Mouse (Mus musculus): Measurements from ENCODE around the gene Jph4. TPM values are rescaled to one million over a fixed set of nuclear protein-coding genes. Genes with fewer than 3 reads are reported as not detected.

Gene Jph4
- polyA plus RNA-seq, 1 experiment from 2014 or later = 0.56 TPM

DNA sequence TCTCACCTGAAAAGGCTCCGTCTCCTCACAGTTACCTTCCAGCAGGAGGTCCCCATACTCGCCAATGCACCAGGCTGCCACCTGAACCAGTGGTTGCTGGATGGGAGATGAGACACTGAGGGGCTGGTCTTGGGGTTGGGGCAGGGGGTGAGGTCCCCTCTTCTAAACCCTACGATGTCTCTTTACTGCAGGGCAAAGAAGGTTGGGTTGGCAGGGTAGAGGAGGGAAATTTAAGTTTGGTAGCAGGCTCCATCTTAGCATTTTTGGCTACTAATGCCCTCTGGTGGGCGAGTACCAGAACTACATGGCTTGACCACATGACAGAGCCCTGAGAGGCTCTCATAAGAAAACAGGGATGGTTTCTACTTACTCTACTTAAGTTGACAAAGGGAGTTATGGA is 15.1 kb downstream of the Jph4 start:
- Histone ChIP-seq H3K9me3 (no peaks in the 10 kb centered on the region), H3K27me3 (ENCODE audit: poor library complexity, severe bottlenecking) (0 out of 2 replicates have a peak, but pooled peaks cover 3% of the 10 kb centered on the region), H3K36me3 (replicated peaks) (peaks cover 34% of the 10 kb centered on the region), H3K27ac (no peak overlapping the region), H3K4me1 (peaks cover 33% of the 10 kb centered on the region), H3K4me3 (no peak overlapping the region)
- WGBS = 58% methylated on average over 4 of the region's 4 CpGs
- DNase-seq (ENCODE audit: extremely low spot score, low spot score) = peak; percentile 60

DNA sequence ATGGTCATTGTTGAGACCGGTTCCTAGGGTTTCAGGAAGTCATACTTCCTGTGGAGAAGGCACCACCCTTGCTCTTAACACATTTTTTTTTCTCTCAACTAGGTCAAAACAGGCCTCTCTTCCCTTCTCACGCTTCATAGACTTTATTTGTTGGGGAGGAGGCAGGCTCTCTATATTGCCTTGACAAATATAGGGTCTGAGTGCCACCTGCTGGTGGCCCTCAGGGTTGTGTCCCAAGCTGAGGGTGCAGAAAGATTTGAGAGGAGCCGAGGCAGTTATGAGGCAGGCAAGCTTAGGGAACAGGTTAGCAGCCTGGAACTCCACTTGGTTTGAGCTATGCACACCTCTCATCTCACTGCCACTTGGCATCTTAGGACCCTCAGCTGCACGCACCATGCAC is 18.7 kb downstream of the Jph4 start:
- 71% methylated on average over 4 of the region's 4 CpGs for WGBS
- DNase-seq (ENCODE audit: extremely low spot score, low spot score) = no peak
- no peaks in the 10 kb centered on the region for H3K9me3 ChIP-seq
- peaks cover 42% of the 10 kb centered on the region for H3K4me1 ChIP-seq
- H3K36me3 ChIP-seq (replicated peaks) = peaks cover 34% of the 10 kb centered on the region
- H3K4me3 ChIP-seq = no peak overlapping the region
- 0 out of 2 replicates have a peak, but pooled peaks cover 3% of the 10 kb centered on the region for H3K27me3 ChIP-seq (ENCODE audit: poor library complexity, severe bottlenecking)
- H3K27ac ChIP-seq = no peak overlapping the region

- WGBS = 71% methylated on average over 10 of the region's 10 CpGs
- H3K27ac ChIP-seq = 0 out of 2 replicates have a peak overlapping the region, but pooled peaks have one; percentile 51
- H3K4me1 ChIP-seq = peaks cover 42% of the 10 kb centered on the region
- H3K36me3 ChIP-seq (replicated peaks) = peaks cover 34% of the 10 kb centered on the region
- no peak overlapping the region for H3K4me3 ChIP-seq
- DNase-seq (ENCODE audit: extremely low spot score, low spot score) = no peak
- 0 out of 2 replicates have a peak, but pooled peaks cover 3% of the 10 kb centered on the region for H3K27me3 ChIP-seq (ENCODE audit: poor library complexity, severe bottlenecking)
- H3K9me3 ChIP-seq = no peaks in the 10 kb centered on the region
Observed at GRCm38 (mm10) chr14:55097646-55098045, 19.1 kb downstream of the Jph4 start.

GRCm38 (mm10) chr14:55096573-55097087 is 20.1 kb downstream of the Jph4 start:
- no peak for DNase-seq (ENCODE audit: extremely low spot score, low spot score)
- H3K36me3 ChIP-seq (replicated peaks) = peaks cover 29% of the 10 kb centered on the region
- 0 out of 2 replicates have a peak, but pooled peaks cover 3% of the 10 kb centered on the region for H3K27me3 ChIP-seq (ENCODE audit: poor library complexity, severe bottlenecking)
- H3K9me3 ChIP-seq = no peaks in the 10 kb centered on the region
- peak overlapping the region; percentile 22; the same call in 1 of the 2 replicates for H3K4me3 ChIP-seq
- WGBS = 57% methylated on average over 9 of the region's 9 CpGs
- peak overlapping the region; percentile 13; the same call in 1 of the 2 replicates for H3K27ac ChIP-seq
- peaks cover 48% of the 10 kb centered on the region for H3K4me1 ChIP-seq

DNA sequence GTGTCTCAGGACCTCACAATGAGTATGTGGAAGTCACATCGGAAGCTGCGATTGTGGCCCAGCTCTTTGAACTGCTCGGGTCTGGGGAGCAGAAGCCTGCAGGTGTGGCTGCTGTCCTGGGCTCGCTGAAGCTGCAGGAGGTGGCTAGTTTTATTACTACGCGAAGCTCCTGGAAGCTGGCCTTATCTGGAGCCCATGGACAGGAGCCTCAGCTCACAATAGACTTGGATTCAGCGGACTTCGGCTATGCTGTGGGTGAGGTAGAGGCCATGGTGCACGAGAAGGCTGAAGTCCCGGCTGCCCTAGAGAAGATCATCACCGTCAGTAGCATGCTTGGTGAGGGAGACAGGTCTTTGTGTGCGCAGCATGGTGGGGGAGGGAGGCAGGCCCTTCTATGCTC is 21.1 kb downstream of the Jph4 start:
- WGBS = 70% methylated on average over 12 of the region's 12 CpGs
- peaks cover 27% of the 10 kb centered on the region for H3K36me3 ChIP-seq (replicated peaks)
- no peaks in the 10 kb centered on the region for H3K9me3 ChIP-seq
- no peak for DNase-seq (ENCODE audit: extremely low spot score, low spot score)
- 0 out of 2 replicates have a peak, but pooled peaks cover 3% of the 10 kb centered on the region for H3K27me3 ChIP-seq (ENCODE audit: poor library complexity, severe bottlenecking)
- peak overlapping the region; percentile 98 for H3K27ac ChIP-seq
- peaks cover 57% of the 10 kb centered on the region for H3K4me1 ChIP-seq
- H3K4me3 ChIP-seq = peak overlapping the region; percentile 73

GRCm38 (mm10) chr14:55095263-55095662 is 21.5 kb downstream of the Jph4 start:
- Histone ChIP-seq H3K27ac (peak overlapping the region; percentile 98), H3K9me3 (no peaks in the 10 kb centered on the region), H3K36me3 (replicated peaks) (peaks cover 26% of the 10 kb centered on the region), H3K4me3 (peak overlapping the region; percentile 73), H3K4me1 (peaks cover 61% of the 10 kb centered on the region), H3K27me3 (ENCODE audit: poor library complexity, severe bottlenecking) (0 out of 2 replicates have a peak, but pooled peaks cover 5% of the 10 kb centered on the region)
- no peak for DNase-seq (ENCODE audit: extremely low spot score, low spot score)
- 58% methylated on average over 9 of the region's 9 CpGs for WGBS

GRCm38 (mm10) chr14:55094704-55095231 is 22.0 kb downstream of the Jph4 start, which contains the start of gene Thtpa:
TSS of gene Thtpa (plus strand) at chr14:55094784.
- WGBS = under 1% methylated on average over 30 of the region's 30 CpGs
- peak within 1 kb of the TSS; percentile 98 for H3K27ac ChIP-seq

DNA sequence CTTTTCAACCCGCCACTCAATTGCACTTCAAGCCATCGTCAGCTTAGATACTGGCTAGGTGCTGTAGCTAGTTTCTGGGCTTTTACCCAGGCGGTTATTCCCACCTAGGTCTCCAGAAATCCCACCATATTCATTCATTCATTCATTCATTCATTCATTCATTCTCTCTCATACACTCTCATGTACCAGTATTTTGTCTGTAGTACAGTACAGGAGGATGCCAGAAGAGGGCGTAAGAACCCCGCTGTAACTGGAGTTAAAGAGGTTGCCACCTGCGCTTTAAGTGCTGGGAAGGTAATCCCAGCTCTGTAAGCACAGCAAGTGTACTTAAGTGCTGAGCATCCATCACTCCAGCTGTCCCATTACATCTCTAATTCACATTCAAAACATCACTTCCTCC is 22.8 kb downstream of the Jph4 start:
- Histone ChIP-seq H3K36me3 (replicated peaks) (peaks cover 20% of the 10 kb centered on the region), H3K9me3 (no peaks in the 10 kb centered on the region), H3K4me3 (peak overlapping the region; percentile 73; the same call in 1 of the 2 replicates), H3K4me1 (peaks cover 75% of the 10 kb centered on the region), H3K27ac (0 out of 2 replicates have a peak overlapping the region, but pooled peaks have one; percentile 98), H3K27me3 (ENCODE audit: poor library complexity, severe bottlenecking) (peaks cover 9% of the 10 kb centered on the region; the same call in 1 of the 2 replicates)
- WGBS = 43% methylated on average over 6 of the region's 6 CpGs
- DNase-seq (ENCODE audit: extremely low spot score, low spot score) = no peak

More at GRCm38 (mm10) chr14:55094704-55095231, 22.0 kb downstream of the Jph4 start, which contains the start of gene Thtpa:
- peaks cover 26% of the 10 kb centered on the region for H3K36me3 ChIP-seq (replicated peaks)
- no peaks in the 10 kb centered on the region for H3K9me3 ChIP-seq
- peak within 1 kb of the TSS; percentile 73 for H3K4me3 ChIP-seq
- peaks cover 66% of the 10 kb centered on the region for H3K4me1 ChIP-seq
- DNase-seq (ENCODE audit: extremely low spot score, low spot score) = peak; percentile 86
- H3K27me3 ChIP-seq (ENCODE audit: poor library complexity, severe bottlenecking) = peaks cover 9% of the 10 kb centered on the region; the same call in 1 of the 2 replicates

- peak within 1 kb of the TSS; percentile 93 for H3K27ac ChIP-seq
- H3K9me3 ChIP-seq = no peaks in the 10 kb centered on the region
- H3K36me3 ChIP-seq (replicated peaks) = peaks cover 2% of the 10 kb centered on the region; the same call in 1 of the 2 replicates
- peak; percentile 97 for DNase-seq (ENCODE audit: extremely low spot score, low spot score)
- peaks cover 17% of the 10 kb centered on the region; the same call in 1 of the 2 replicates for H3K27me3 ChIP-seq (ENCODE audit: poor library complexity, severe bottlenecking)
- H3K4me1 ChIP-seq = peaks cover 68% of the 10 kb centered on the region
- WGBS = under 1% methylated on average over 34 of the region's 34 CpGs
- peak within 1 kb of the TSS; percentile 76 for H3K4me3 ChIP-seq
Observed at GRCm38 (mm10) chr14:55092011-55092577, 24.6 kb downstream of the Jph4 start, which contains the start of gene Zfhx2. TSS of gene Zfhx2 (minus strand) at chr14:55092324.

DNA sequence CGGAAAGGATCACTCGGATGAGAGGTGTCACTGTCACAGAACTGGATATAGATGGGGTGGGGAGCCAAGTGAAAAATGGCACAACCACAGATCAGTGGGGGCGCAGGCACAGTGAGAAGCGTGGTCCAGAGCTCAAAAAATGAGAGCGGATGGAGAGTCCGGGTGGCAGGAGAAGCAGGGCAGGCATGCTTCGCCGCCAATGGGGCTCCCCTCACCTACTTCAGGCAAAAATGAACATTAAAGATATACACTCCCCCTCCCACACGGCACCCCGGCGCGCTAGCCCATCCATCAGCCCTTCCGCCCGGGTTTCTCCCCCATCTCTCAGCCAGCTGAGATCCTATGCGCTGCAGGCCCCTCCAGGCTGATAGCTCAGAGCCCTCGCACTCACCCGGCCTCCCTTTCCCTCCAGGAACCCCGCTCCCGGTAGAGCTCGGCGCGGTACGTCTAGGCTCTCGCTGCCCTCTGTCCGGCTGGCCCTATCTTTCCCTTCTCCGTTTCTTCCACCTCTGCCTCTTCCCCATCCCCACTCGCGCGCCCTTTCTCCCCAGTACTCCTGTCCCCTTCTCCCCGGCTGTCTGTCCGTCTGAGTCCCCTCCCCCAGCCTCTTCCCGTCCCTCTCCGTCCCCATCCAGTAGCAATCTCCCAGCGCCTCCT is 25.4 kb downstream of the Jph4 start:
- Histone ChIP-seq H3K36me3 (replicated peaks) (no peaks in the 10 kb centered on the region), H3K27ac (peak overlapping the region; percentile 93), H3K9me3 (no peaks in the 10 kb centered on the region), H3K27me3 (ENCODE audit: poor library complexity, severe bottlenecking) (peaks cover 25% of the 10 kb centered on the region; the same call in 1 of the 2 replicates), H3K4me1 (peaks cover 68% of the 10 kb centered on the region), H3K4me3 (peak overlapping the region; percentile 76)
- 2% methylated on average over 34 of the region's 34 CpGs for WGBS
- DNase-seq (ENCODE audit: extremely low spot score, low spot score) = peak; percentile 52

DNA sequence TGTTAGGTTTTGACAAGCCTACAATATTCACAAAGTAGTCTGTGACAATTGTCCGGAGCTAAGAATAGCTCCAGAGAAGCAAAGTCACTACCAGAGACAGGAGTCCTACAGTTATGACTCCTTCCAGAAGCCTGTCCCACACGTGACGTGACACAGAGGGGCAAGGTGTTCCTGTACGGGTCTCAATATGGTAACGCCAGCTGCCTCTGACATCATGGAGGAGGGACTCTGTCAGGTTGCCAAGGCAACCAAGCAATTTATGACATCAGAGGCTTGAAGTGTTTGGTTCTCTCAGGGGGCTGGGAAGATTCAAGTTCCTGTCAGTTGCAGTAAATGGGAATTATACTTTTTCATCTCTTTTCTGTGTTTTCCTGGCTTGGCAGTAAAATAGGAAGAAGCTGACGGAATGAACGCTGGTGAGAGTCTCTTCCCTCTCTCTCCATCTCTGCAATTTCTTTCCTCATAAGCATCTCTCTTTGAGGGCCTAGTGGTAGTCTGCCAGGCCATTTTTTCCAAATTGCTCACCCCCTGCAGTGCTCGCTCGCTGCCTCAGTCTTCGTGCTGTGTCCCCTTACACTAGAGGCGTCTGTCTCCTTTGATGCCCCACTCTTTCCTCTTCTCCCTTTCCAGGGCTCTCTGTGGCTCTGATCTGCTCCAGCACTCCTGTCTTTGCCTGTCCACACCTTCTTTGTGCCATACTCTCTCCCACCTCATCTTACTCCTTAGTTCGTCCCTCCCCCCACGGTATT is 27.4 kb downstream of the Jph4 start:
- H3K4me1 ChIP-seq = peaks cover 65% of the 10 kb centered on the region

GRCm38 (mm10) chr14:55086009-55086514 is 30.7 kb downstream of the Jph4 start:
- Histone ChIP-seq H3K27ac (no peak overlapping the region), H3K4me1 (peaks cover 45% of the 10 kb centered on the region), H3K4me3 (no peak overlapping the region), H3K36me3 (replicated peaks) (no peaks in the 10 kb centered on the region), H3K27me3 (ENCODE audit: poor library complexity, severe bottlenecking) (peaks cover 33% of the 10 kb centered on the region; the same call in 1 of the 2 replicates), H3K9me3 (no peaks in the 10 kb centered on the region)
- WGBS = 87% methylated on average over 6 of the region's 6 CpGs
- no peak for DNase-seq (ENCODE audit: extremely low spot score, low spot score)

More for the DNA sequence above, 27.4 kb downstream of the Jph4 start:
- no peak overlapping the region for H3K4me3 ChIP-seq
- no peak overlapping the region for H3K27ac ChIP-seq
- no peaks in the 10 kb centered on the region for H3K9me3 ChIP-seq
- H3K36me3 ChIP-seq (replicated peaks) = no peaks in the 10 kb centered on the region
- H3K27me3 ChIP-seq (ENCODE audit: poor library complexity, severe bottlenecking) = peaks cover 28% of the 10 kb centered on the region; the same call in 1 of the 2 replicates
- DNase-seq (ENCODE audit: extremely low spot score, low spot score) = no peak
- 72% methylated on average over 13 of the region's 13 CpGs for WGBS

All from forebrain, embryonic 10.5 days (tissue).